Mouse (Mus musculus) cerebellum, adult 9-10 months (tissue): ENCODE measurements around the gene Grid2ip.

Experiments used
- DNase-seq: peaks from one replicate; pipeline ENCODE4 v3.0.0; 2022

The Grid2ip gene

GRCm38 (mm10) chr5:143356686-143357388 lies at the start of gene Grid2ip:
Gene Grid2ip, plus strand, starts transcription at chr5:143357338.
- no peak for DNase-seq

DNA sequence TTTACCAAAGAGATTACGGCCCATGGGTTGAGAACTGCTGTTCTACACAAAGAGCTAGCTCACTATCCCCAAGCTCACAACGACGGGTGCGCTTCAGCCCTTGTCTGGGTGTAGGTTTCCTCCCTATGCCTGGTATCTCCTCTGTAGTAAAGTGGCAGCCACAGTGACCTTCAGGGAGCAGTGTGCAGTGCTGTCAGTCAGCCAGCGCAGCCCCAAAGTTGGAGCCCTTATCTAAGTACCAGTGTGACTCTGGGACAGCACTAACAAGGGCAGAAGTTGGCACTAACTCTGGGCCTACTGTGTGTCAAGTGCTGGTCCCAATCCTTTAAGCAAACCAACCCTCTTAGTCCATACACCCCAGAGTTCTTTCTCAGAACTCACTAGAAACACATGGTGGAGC lies 48.3 kb upstream of the Grid2ip start:
- no peak for DNase-seq

DNA sequence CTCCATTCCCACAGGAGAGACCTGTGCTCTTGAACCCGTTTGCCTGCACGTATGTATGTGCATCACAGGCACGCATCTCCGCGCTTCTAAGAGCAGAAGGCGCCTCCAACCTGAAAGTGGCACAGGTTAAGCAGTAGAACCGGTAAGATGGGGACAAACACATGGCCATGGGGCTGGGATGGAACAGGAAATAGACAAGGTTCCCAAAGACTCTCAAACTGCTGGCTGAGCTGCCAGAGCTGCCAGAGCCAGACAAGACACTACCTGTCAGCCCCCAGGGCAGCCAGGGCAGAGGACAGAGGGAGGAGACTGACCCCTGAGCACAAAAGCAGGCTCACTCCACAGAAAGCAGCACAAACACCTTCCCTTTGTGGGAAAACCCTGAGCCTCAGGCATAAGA lies 47.2 kb upstream of the Grid2ip start:
- DNase-seq: no peak

DNA sequence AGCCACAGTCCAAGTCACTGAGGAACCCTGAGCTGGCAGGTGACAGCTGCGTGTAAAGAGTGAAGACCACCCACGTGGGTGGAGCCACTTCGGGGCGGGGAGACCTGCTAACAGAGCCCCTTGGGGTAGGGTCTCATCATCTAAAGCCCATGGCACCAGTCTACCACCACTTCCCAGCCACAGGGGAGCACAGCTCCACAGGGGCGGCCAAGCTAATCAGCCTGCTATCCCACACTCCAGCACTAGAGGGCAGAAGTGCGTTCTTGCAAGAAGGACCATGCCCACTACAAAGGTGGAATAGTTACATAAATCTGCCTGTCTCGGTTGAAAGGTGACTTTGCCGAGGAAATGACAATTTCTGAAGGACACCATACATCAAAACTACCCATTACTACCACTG lies 45.3 kb upstream of the Grid2ip start:
- peak; percentile 88 for DNase-seq

DNA sequence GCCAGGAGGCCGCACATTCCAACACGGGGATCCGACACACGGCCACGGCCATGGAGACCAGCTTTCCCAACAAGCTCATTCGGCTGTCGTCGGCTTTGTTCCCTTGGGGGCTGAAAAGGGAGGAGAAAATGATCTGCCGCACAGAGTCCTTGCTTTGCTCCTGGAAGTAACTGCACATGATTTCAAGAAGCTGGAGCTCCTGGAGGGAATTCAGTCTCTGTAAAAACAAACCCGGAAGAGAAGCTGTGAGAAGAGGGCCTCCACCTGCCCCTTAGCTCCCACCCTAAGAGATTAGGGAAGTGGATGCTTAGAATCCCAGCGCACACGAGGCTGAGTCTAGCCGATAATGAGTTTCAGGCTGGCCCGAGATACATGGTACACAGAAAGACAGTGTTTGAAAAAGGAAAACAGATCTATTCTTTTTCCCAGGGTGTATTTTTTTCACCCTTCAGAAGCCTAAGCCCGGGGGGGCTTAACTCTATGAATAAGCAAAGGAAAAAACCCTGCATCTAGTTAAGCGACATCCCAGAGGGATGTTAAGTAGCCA lies 42.9 kb upstream of the Grid2ip start:
- DNase-seq: no peak

GRCm38 (mm10) chr5:143314730-143315513 lies 42.2 kb upstream of the Grid2ip start, which contains the start of gene E130309D02Rik:
Gene E130309D02Rik, minus strand, starts transcription at chr5:143315360.
- peak; percentile 86 for DNase-seq

GRCm38 (mm10) chr5:143315514-143315888 lies 41.6 kb upstream of the Grid2ip start:
- DNase-seq: no peak

- DNase-seq: peak; percentile 54
Observed at GRCm38 (mm10) chr5:143316605-143317287, 40.4 kb upstream of the Grid2ip start.

- DNase-seq: no peak
Observed at GRCm38 (mm10) chr5:143317288-143317610, 39.9 kb upstream of the Grid2ip start.

- peak; percentile 85 for DNase-seq
Observed at GRCm38 (mm10) chr5:143328690-143329495, 28.2 kb upstream of the Grid2ip start, which contains the start of gene Zdhhc4. Gene Zdhhc4, minus strand, starts transcription at chr5:143329256.

DNA sequence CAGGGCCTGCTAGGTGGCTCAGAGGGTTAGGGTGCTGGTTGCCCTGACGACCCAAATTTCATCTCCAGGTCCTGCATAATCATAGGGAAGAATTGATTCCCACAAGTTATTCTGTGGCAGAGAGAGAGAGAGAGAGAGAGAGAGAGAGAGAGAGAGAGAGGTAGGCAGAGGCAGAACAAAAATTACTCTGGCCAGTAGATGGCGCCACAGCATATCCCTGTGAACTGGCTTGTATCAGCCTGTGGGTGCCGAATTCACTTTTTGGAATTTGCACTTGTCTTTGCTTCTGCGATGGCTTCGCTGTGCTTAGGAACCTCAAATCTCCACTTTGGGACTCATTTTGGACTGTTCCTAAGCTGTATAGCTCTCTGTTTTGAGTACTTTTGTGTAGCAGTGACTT lies 23.3 kb upstream of the Grid2ip start:
- peak; percentile 82 for DNase-seq

DNA sequence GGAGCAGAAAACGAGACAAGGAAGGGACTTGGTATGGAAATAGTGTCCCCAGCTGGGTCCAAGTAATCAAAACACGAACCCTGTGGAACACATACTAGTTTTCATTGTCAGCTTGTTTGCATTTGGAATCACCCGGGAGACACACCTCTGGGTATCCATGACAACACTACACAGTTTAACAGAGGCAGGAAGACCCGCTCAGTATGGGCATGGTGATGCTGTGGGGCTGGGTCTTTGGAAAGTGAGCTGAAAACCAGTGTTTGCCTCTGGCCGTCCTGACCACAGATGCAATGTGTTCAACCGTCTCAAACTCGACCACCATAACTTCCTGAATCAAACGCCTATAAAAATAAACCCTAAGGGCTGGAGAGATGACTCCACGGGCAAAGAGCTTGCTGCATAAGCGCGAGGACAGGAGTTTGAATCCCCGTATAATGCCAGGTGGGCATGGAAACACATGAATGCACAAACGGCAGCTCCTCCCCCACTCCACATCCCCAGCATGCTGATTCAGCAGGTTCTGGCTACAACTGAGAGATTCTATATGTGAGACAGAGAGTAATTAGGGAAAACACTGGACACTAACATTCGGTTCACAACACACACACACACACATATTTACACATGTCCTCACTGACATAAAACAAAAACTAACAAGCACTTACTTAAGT lies 22.6 kb upstream of the Grid2ip start:
- DNase-seq: no peak

- DNase-seq: no peak
Observed at GRCm38 (mm10) chr5:143335089-143335460, 22.1 kb upstream of the Grid2ip start.

- DNase-seq: no peak
Observed at GRCm38 (mm10) chr5:143336559-143336958, 20.6 kb upstream of the Grid2ip start.

GRCm38 (mm10) chr5:143339603-143340002 lies 17.5 kb upstream of the Grid2ip start:
- no peak for DNase-seq

DNA sequence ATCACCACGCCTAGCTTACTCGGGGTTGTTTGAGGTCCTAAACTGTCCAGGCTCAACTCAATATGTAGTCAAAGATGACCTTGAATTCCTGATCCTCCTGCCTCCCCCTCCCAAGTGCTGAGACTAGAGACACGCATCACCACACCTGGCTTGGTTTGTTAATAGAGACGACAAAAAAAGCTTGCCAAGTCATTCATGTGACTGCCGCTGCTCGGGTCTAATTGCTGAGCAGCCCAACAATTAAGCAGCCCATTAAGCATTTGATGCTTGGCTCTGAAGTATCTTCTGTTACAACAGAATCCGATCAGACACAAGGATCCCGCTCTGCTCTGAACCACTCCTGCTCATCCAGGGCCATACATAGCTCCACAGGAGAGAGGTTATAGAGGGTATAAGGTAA lies 10.8 kb upstream of the Grid2ip start:
- DNase-seq: no peak

GRCm38 (mm10) chr5:143356017-143356416 lies 1.1 kb upstream of the Grid2ip start:
- no peak for DNase-seq

- no peak for DNase-seq
Observed at GRCm38 (mm10) chr5:143357564-143357963, 426 bp downstream of the Grid2ip start.

DNA sequence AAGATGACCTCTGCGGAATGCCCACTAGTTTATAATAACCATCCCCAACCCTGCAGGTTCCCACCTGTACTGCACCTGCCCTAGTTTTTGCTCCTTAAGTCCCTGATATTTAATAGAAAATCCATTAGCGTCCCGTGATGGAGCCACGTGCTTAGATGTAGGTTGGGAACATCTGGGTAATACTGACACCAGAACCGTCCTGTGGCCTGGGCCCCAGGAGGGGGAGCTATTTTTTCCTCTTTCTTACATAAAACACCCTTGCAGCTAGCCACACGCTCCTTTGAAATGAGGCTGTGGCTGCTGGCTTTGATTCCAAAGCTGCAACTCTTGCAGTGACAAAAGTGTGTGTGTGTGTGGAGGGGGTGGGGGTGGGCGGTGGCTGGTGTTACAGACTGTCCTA lies 2.1 kb downstream of the Grid2ip start:
- no peak for DNase-seq

DNA sequence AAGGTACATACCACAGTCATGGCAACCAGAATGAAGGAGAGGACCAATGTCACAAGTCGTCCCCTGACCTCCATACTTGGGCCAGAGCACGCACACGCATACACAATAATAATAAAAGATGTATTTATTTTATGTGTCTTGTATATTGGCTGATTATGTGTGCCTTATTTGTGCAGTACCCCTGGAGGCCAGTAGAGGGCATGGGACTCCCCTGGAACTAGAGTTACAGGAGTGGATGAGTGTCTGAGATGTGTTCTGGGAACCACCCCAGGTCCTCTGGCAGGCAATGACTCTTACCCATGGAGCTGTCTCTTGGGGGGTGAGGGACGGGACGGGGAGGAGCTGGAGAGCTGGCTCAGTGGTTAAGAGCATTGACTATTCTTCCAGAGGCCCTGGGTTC lies 2.9 kb downstream of the Grid2ip start:
- DNase-seq: no peak

DNA sequence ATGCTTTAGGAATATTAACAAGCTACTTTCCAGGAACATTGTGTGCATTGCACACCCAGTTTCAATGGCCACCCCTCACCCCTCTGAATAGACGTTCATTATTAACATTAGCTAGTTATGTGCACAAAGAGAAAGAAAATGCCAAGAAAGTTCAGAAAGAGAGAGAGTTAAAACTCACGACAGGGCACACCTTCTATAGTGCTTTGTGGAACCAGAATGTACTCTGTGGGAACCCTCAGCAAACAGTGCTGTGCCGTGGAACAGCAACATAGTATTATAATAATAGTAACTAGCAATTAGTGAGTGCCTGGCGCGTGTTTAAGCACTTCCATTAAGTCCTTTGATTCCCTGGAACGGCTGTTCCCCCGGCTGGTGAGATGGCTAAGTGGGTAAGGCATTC lies 4.3 kb downstream of the Grid2ip start:
- no peak for DNase-seq
